Mouse (Mus musculus) ovary, postnatal 14 days (tissue): Measurements from ENCODE around the gene Pcif1.
"Not testable (repeated sequence)": the region's sequence is repeated elsewhere in the genome, so short reads cannot be mapped to it uniquely, and the experiment has no call there.

Source experiments
- DNase-seq: peaks from one replicate; pipeline ENCODE4 v3.0.0; 2022; ENCODE audit warnings: low spot score

Pcif1 gene

DNA sequence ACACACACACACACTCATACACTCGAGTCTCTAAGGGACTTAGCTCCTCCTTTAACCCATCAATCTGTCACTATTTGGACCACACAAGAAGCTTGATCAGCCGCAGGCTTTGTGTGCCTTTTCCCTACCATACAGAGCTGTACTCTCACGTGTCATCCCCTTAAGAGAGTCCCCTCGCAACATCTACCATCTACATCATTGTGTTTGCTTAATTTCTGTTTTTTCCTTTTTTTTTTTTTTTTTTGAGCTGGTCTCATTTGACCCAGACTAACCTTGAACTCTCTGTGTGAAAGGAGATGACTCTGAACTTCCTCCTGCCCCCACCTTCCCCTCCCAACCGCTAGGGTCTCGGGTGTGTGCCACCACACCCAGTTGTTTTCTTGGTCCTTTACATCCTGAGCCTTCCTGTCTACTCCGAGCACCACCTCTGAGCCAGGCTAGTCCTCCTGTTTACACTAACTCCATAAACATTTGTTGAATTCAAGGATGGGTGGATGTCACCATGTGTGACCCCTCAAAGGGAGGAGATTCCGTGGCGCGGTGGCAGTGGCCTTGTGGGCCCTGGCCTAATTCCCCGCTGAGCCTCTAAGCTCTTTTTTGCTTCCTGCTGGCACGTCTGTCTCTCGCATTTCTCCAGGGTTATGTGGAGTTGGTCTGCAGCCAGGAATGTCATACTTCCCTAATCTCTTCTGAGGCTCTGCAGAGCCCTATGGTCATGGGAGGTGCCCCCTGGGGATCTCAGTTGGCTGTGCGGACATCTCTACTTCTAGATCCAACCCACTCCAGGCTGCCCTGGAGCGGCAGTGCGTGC, 12.2 kb upstream of the Pcif1 start:
- peak; percentile 46 for DNase-seq

DNA sequence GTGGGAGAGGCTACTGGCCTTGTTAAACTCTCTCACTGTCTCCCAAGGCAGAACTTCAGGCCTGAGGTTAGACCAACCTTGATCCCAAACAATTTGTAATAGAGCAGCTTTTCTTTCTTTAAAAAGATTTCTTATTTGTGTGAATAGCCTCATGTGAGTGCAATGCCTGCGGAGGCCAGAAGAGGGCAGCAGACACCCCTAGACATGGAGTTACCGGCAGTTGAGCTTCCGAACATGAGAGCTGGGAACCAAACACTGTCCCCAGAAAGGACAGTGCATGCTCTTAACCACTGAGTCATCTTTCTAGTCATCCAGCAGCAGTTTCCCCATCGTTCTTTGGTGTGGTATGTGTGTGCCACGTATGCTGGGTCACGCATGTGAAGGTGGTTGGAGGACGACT, 11.5 kb upstream of the Pcif1 start:
- no peak for DNase-seq

DNA sequence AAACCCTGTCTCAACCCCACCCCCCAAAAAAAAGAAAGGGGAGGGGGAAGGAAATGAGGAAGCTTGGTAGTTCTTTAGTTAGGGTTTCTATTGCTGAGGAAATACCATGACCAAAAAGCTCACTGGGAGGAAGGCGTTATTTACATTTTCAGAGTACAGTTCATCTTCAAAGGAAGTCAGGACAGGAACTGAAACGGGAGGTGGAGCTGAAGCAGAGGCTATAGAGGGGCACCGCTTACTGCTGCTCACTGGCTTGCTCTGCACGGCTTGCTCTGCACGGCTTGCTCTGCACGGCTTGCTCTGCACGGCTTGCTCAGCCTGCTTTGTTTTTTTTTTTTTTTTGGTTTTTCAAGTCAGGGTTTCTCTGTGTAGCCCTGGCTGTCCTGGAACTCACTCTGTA, 10.6 kb upstream of the Pcif1 start:
- DNase-seq: no peak

DNA sequence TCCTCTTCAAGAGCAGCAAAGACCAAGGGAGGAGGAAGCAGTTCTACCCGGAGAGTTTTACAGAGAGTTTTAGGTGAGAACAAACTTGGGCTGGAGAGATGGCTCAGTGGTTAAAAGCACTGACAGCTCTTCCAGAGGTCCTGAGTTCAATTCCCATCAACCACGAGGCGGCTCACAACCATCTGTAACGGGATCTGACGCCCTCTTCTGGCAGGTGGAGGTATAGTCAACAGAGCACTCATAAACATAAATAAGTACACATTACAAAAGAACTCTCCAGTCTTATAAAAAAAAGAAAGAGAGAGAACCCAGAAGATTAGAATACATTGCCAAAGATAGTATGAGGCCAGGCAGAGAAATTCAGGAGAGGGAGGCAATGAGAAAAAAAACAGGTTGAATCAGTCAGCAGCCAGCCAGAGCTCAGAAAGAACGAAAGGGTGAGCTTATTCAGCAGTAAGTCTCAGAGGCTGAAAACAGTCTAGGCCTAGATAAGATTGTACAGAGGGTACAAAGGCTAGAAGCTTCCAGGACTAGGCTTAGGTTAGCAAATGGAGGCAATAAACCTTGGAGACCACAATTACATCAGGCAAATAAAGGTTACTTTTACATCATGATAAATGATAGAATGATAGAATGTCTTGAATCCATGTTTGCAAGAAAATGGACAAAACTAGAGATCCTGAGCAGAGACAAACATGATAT, 7.4 kb upstream of the Pcif1 start:
- no peak for DNase-seq

DNA sequence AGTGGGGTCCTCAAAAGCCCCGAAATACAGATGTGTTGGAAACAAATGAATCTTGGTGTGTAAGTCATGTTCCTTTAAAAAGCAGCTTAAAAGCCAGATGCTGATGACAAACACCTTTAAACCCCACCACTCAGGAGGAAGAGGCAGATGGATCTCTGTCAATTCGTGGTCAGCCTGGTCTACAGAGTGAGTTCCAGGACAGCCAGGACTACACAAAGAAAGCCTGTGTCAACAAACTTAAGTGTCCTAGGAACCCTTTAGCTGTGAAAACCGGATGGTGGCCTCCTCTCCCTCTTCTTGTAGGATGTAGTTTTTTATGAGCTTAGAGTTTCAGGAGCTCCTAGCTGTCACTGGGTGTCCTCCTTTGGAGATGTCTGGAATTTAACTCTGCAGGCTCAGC, 5.5 kb upstream of the Pcif1 start:
- no peak for DNase-seq

DNA sequence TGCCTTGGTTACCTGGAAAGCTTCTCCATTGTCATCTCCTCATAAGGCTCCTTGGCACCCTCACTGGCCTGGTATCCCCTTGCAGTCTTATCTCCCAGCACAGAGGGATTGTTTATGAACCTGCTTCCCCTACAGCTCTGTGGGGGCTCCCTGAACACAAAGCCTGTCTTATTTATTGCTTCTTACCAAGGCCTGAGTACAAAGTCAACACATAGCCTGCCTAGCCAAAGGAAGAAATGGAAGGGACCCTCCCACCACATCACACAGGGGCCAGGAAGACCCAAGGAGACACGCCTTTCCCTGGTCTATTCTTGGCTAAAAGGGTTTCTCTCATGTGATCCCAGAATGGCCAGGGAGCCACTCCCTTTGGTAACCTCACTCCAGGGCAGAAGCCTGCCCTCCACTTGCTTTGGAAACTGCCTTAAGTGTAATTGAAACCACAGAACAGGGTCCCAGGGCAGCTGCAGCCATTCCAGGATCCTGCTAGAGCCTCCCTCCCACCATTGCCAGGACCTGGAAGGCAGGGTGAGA, 4.8 kb upstream of the Pcif1 start:
- no peak for DNase-seq

DNA sequence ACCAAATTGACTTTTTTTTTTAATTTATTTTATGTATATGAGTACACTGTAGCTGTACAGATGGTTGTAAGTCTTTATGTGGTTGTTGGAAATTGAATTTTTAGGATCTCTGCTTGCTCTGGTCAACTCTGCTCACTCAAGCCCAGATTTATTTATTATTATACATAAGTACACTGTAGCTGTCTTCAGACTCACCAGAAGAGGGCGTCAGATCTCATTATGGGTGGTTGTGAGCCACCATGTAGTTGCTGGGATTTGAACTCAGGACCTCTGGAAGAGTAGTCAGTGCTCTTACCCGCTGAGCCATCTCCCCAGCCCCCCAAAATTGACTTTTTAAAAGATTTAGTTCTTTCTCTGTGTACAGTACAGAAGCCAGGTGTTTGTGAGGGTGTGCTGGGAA, 3.5 kb upstream of the Pcif1 start:
- DNase-seq: not testable (repeated sequence)

DNA sequence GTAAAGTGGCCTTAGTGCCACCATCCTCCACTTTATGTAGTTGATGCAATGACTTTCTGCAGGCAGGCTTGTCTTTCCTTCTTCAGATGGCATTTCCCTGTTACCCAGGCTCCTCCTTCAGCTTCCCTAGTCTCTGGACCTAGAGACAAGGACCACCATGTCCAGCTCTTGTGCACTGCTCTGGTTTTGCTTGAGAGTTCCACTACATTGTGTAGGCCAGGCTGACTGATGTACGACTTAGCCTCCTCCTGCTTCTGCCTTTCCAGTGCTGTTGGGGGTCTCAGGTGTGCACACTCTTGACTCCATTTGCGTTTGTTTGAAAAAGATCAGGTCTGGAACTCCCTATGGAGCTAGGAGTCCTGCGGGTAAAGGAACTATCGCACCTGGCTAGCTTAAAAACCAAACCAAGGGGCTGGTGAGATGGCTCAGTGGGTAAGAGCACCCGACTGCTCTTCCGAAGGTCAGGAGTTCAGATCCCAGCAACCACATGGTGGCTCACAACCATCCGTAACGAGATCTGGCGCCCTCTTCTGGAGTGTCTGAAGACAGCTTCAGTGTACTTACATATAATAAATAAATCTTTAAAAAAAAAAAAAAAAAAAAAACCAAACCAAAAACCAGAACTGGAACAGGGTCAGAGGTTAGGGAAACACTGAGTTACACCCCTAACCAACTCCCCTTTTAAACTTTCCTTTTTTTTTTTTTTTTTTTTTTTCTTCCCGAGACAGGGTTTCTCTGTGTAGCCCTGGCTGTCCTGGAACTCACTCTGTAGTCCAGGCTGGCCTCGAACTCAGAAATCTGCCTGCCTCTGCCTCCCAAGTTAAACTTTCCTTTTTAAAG, 1.5 kb upstream of the Pcif1 start:
- not testable (repeated sequence) for DNase-seq

DNA sequence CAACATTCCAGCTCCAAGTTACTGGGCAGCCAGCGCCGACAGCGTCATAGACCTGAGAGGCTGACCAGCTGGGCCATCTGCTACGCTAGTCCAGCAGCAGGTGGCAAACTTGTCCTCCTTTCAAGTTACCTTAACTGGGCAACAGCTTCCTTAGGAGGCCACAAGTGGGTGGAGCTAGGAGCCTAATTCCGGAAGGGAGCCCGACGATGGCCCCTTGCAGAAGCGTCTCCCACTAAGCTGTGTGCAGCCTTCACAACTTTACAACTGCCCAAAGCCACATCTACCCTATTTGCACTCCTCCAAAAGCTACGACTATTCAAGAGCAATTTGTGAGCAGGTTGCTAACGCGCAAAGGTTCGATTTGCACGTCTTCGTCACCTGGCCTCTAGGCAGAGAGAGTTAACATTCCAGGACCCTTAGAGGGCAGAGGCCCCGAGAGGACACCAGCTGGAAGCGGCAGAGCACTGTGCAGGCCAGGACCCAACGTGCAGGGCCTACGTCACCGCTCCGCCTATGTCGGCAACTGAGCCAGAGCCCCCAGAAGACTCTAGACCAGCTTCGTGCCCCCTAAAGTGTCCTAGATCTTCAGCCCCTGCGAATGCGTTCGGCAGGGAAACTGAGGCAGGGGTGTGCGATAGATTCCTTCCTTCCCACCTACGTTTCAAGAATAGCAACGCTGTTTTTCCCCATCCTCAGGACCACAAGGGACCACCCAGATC, 436 bp upstream of the Pcif1 start:
- DNase-seq: peak; percentile 53

DNA sequence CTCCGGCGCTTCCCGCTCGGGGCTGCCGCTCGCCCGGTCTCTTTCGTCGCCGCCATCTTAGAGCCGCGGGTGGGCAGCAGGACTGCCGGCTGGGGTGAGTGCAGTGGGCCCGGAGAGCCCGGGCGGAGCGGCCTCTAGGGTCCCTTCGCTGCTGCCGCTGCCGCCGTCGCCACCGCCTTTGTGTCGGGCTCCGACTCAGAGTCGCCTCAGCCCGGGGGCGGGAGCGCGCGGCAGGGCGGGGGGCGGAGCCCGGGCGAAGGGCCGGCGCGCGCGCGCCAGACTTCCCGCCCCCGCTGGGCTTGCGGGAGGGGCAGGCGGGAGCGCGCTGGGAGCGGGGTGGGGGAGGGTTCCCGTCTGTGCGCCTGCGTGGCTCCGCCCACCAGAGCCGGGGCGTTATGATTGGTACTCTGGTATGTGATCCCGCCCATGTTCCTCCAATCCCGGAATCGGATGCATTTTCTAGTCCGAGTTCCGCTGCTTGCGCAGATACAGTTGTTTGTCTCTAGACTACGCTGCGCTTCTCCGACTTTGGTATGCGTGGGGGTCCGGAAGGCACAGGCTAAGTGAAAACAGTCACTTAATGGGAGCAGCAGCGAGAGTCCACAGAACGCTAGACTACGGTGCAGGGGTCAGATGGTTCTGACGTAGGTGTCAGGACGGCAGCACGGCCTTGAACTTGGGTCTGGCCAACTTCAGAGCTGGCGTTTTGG, 619 bp downstream of the Pcif1 start:
- DNase-seq: peak; percentile 91

DNA sequence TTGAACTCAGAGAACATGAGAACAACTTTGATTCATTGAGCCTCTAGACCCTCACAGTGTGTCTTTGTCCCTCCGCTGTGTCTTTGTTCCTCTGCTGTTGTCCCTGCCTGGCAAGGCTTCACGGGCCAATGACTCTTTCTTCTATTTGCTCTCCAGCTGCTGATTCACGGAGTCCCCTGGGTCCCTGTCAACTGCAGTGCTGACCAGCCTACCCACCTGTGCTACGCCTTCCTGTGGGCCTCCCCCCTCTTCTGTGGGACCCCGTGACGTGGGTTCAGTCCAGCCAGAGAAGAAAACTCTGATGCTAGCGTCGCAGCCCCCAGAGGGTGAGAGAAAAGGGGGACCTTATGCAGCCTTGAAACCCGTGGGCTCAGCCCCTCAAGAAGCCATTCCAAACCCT, 3.5 kb downstream of the Pcif1 start:
- no peak for DNase-seq

DNA sequence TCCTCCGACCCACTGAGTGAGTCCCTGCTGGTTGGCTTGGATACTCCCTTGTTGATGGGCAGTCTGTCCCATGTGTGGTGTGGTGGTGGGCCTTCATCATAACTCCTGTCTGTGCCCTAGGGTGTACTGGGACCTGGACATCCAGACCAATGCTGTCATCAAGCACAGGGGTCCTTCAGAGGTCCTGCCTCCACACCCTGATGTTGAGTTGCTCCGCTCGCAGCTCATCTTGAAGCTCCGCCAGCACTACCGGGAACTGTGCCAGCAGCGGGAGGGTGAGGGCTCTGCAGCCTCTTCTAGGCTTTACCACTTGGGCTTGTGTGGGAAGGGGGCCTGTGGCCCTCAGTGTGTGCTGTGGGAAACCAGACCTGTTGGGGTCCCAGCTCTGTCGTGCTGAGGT, 6.7 kb downstream of the Pcif1 start:
- peak; percentile 79 for DNase-seq

DNA sequence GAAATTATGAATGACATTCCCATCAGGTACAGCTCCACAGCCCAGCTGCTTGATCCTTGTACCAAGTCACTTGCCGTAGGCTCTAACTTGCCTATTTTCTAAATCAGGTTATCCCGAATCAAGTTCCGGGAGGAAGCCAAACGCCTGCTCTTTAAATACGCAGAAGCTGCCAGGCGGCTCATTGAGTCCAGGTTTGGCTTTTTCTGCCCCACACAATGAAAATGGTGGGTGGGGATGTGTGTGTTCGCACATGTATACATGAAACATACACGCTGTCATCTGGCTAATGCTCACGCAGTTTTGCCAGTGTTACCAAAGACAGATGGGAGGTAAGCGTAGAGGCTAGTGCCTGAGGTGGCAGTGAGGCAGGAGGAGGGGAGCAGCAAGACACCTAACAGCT, 7.5 kb downstream of the Pcif1 start:
- no peak for DNase-seq

DNA sequence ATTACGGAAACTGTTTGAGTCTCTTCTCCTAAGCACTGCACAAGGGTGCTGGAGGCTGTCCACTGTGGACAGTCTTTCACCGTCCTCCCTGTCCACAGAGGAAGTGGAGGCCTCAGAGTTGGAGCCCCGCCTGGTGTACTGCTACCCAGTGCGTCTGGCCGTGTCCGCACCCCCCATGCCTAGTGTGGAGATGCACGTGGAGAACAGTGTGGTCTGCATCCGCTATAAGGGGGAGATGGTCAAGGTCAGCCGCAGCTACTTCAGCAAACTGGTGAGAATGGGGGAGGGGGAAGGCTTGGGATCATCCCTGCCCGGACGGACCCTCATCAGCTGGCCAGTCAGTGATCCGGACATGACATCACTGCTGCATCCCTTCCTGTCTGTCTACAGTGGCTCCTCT, 9.9 kb downstream of the Pcif1 start:
- DNase-seq: no peak

DNA sequence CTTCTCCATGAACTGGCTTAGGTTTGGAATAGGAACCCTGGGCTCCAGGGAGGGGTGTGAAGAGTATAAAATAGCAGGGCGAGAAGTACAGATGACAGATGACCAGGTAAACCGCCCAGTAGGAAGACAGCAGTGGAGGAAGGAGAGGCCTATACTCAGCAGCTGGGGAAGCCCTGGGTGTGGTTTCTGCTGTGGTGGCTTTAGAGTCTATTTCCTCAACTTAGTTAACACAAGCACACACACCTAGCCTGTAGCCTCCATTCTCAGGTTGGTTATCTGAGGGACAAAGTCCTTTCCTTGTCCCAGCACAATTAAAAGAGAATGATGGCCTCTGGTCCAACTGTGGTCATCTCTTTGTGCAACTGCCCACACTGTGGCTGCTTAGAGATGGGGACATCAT, 10.9 kb downstream of the Pcif1 start:
- DNase-seq: no peak

DNA sequence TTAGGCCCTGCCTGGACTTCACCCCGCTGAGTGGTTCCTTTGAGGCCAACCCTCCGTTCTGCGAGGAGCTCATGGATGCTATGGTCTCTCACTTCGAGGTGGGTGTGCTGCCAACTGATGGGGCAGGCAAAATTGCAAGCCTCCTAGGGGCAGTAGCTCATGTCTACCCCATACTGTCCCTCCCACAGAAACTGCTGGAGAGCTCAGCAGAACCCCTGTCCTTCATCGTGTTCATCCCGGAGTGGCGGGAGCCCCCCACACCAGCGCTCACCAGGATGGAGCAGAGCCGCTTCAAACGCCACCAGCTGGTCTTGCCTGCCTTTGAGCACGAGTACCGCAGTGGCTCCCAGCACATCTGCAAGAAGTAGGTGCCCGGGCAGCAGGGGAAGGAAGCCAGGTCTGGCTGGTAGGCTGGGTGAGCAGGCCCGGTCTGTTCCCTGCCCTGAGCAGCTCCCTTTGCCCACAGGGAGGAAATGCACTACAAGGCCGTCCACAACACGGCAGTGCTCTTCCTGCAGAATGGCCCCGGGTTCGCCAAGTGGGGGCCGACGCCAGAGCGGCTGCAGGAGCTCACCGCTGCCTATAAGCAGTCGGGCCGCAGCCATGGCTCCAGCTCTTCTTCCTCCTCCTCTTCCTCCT, 11.4 kb downstream of the Pcif1 start:
- DNase-seq: no peak

DNA sequence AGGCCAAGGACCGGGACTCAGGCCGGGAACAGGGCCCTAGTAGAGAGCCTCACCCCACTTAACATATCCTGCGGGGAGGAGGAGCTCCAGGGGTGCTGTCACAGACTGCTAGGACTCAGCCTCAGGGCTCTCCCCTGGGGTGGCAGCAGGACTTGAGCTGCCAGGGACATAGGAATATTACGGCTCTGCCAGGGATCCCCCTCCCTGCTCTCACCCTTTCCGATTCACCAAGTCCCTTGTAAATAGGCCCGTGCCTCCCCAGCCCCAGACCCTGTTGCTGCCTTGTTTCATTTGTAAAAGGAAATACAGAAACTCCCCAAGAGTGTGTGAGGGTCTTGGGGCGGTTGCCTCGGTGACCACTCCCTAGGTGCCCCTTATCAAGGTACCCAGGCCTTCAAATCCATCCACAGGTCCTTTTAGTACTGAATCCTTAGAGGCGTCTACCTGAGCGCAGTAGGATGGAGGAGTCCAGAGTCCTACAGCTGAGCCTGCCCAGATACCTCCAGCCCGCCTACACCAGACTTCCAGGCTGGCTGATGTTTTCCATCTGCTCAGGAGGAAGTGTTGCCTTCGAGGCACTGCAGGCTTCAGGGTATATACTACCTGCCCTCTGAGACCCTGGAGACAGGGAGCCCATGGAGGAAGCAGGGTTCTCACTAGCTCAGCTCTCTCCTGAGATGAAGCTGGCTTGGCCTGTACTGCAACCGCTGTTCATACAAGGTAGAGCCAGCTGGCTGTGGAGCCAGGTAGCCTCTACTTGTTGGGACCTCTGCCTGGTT, 12.1 kb downstream of the Pcif1 start:
- DNase-seq: no peak

DNA sequence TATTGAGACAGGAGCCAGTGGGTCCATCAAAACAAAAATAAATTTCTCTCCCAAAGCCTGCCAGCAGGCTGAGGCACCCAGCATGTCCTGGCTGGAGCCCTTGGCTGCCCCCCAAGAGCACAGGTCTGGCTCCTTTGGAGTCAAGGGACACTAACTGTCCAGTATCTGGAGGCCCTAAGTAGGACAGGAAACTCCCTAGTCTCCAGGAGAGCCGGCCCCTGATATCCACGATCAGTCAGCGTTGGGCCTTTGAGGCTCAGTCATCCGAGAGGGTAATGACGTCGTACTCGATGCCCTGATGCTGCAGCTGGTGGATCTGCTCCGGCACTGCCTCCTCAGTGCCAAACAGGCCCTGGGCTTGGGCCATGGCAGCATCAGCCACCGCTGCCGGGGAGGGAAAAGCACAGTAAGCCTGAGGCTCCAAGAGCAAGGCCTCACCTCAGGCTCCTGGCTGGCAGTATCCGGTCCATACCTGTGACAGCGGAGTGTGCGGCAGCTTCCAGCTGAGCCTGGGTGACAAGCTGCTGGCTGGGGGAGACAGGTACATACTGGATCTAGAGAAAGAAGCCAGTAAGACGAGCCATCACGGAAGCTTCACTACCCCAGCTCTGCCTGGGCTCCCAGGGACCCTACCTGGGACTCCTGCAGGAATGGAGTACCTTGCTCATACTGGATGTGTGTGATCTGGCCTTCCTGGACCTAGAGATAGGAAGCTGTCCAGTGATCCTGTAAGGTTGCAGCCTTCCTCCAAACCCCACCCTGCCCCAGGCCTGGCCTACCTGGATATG, 13.0 kb downstream of the Pcif1 start:
- DNase-seq: no peak

DNA sequence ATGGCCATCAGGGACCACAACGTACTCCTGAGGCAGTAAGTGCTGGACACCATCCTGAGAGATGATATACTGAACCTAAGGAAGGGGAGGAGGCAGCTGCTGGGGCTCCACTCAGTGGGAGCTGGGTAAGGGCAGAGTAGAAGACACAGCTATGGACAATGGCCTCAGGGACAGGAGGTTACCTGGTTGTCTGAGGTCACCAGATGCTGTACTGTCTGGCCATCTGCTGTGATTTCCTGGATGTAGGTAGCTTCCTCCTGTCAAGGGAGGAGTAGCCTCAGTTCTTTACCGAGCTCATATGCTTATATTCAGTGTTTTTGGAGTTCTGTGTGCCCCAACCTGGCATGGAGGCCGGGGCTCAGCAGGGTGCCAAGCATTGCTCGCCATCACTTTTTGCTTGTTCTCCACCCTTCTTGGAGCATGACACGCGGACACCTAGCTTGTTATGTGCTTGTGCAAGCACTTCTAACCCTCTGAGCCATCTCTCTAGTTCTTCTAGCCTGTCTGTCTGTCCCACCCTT, 13.7 kb downstream of the Pcif1 start:
- DNase-seq: no peak
